Mouse (Mus musculus) hindbrain, embryonic 14.5 days (tissue): Measurements from ENCODE around the gene Pccb. TPM values are rescaled to one million over a fixed set of nuclear protein-coding genes. Genes with fewer than 3 reads are reported as not detected.

Source experiments
- ATAC-seq: fragments of 200-750 bp; cut with Nextera tagmentation; 2 replicates; pipeline ENCODE4 v1.8.0; 2017; ENCODE audit warnings: moderate number of reproducible peaks, mild to moderate bottlenecking, moderate TSS enrichment, moderate library complexity; ENCODE audit not compliant: low FRiP score
- DNase-seq: peaks from one replicate; pipeline ENCODE4 v3.0.0-alpha.2; 2015; ENCODE audit warnings: low spot score
- H3K27ac ChIP-seq: fragments of 300-500 bp; sonication (generic); 2 replicates; pipeline ENCODE4 v1.5.1; 2014; ENCODE audit warnings: mild to moderate bottlenecking, moderate library complexity
- H3K27me3 ChIP-seq: fragments of 300-500 bp; sonication (generic); 2 replicates; pipeline ENCODE4 v1.6.1; 2014; ENCODE audit warnings: mild to moderate bottlenecking, low read length, mixed read lengths; ENCODE audit not compliant: control insufficient read depth, insufficient read depth
- H3K36me3 ChIP-seq: fragments of 300-500 bp; sonication (generic); replicated peaks from 2 replicates; pipeline ENCODE4 v1.6.1; 2014; ENCODE audit not compliant: control insufficient read depth, insufficient read depth
- H3K4me1 ChIP-seq: fragments of 300-500 bp; sonication (generic); replicated peaks from 2 replicates; pipeline ENCODE4 v1.6.1; 2014; ENCODE audit warnings: antibody characterized with exemption, low read length, mixed read lengths; ENCODE audit not compliant: control insufficient read depth, insufficient read depth
- H3K4me2 ChIP-seq: fragments of 300-500 bp; sonication (generic); replicated peaks from 2 replicates; pipeline ENCODE4 v1.6.1; 2014; ENCODE audit warnings: mild to moderate bottlenecking, moderate library complexity
- H3K4me3 ChIP-seq: fragments of 300-500 bp; sonication (generic); replicated peaks from 2 replicates; pipeline ENCODE4 v1.5.1; 2014; ENCODE audit warnings: mild to moderate bottlenecking, low read length
- H3K9ac ChIP-seq: fragments of 300-500 bp; sonication (generic); 2 replicates; pipeline ENCODE4 v1.6.1; 2014
- H3K9me3 ChIP-seq: fragments of 300-500 bp; sonication (generic); 2 replicates; pipeline ENCODE4 v1.6.1; 2016; ENCODE audit warnings: low read length; ENCODE audit not compliant: control insufficient read depth
- WGBS: fragments of 180-500 bp; shearing (Covaris S2); extraction: QIAGEN DNeasy Blood & Tissue Kit; methylation state at CpG from one replicate; pipeline ENCODE4 v1.1.7; 2014; 5-methylcytosine and 5-hydroxymethylcytosine counted together
- polyA plus RNA-seq: library from polyadenylated mRNA; unstranded; fragments of >200 nt; fragmentation: Nextera tagmentation; extraction: Ambion mirVana; gene quantifications from 2 replicates; pipeline ENCODE4 v1.2.1, GENCODE M21; 2014

The Pccb gene
- polyA plus RNA-seq, 1 experiment from 2014 or later = 24.9 TPM

DNA sequence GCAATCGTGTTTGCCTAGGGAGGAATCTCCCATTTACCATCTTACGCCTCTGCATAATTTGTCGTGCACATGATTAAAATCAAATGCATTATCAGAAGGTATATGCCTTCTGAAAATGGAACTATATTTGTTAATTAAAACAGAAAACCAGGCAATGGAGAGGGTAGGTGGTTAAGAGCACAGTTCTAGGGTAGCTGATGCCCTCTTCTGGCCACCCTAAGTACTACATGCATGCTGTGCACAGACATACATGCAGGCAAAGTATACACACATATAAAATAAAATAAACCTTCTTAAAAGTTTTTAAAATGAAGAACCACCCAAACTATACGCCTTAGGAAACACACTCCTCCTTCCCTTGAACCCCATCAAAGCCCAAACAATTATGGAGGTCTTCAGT is 32.6 kb downstream of the Pccb start:
- H3K9ac ChIP-seq = no peak overlapping the region
- H3K36me3 ChIP-seq = peaks cover 11% of the 10 kb centered on the region
- ATAC-seq (no peak), DNase-seq (no peak)
- no peak overlapping the region for H3K27ac ChIP-seq
- no peaks in the 10 kb centered on the region for H3K4me1 ChIP-seq
- no peaks in the 10 kb centered on the region for H3K27me3 ChIP-seq
- H3K4me3 ChIP-seq = no peak overlapping the region
- H3K9me3 ChIP-seq = no peaks in the 10 kb centered on the region
- WGBS = 92% methylated on average over 4 of the region's 4 CpGs
- H3K4me2 ChIP-seq = no peak overlapping the region

- Histone ChIP-seq H3K4me1 (no peaks in the 10 kb centered on the region), H3K4me3 (no peak overlapping the region), H3K4me2 (no peak overlapping the region), H3K27ac (no peak overlapping the region), H3K36me3 (peaks cover 38% of the 10 kb centered on the region), H3K9ac (no peak overlapping the region), H3K27me3 (no peaks in the 10 kb centered on the region), H3K9me3 (no peaks in the 10 kb centered on the region)
- 98% methylated on average over 2 of the region's 2 CpGs for WGBS
- ATAC-seq (no peak), DNase-seq (no peak)
Measured at GRCm38 (mm10) chr9:100997138-100997537, 37.6 kb downstream of the Pccb start.

- no peaks in the 10 kb centered on the region for H3K27me3 ChIP-seq
- DNase-seq (no peak), ATAC-seq (no peak)
- WGBS = 94% methylated on average over 4 of the region's 4 CpGs
- no peaks in the 10 kb centered on the region for H3K4me1 ChIP-seq
- no peak overlapping the region for H3K27ac ChIP-seq
- H3K9me3 ChIP-seq = no peaks in the 10 kb centered on the region
- no peak overlapping the region for H3K4me2 ChIP-seq
- no peak overlapping the region for H3K4me3 ChIP-seq
- H3K9ac ChIP-seq = no peak overlapping the region
- peaks cover 36% of the 10 kb centered on the region for H3K36me3 ChIP-seq
Measured at GRCm38 (mm10) chr9:100993937-100994336, 40.8 kb downstream of the Pccb start.

GRCm38 (mm10) chr9:100992191-100992590 is 42.5 kb downstream of the Pccb start:
- Histone ChIP-seq H3K36me3 (peaks cover 29% of the 10 kb centered on the region), H3K27me3 (no peaks in the 10 kb centered on the region), H3K9me3 (no peaks in the 10 kb centered on the region), H3K4me3 (no peak overlapping the region), H3K4me1 (no peaks in the 10 kb centered on the region), H3K9ac (no peak overlapping the region), H3K4me2 (no peak overlapping the region), H3K27ac (no peak overlapping the region)
- ATAC-seq (no peak), DNase-seq (no peak)
- WGBS = 81% methylated on average over 2 of the region's 2 CpGs

- Histone ChIP-seq H3K36me3 (peaks cover 29% of the 10 kb centered on the region), H3K4me1 (no peaks in the 10 kb centered on the region), H3K4me3 (no peak overlapping the region), H3K9ac (no peak overlapping the region), H3K27ac (no peak overlapping the region), H3K9me3 (no peaks in the 10 kb centered on the region), H3K27me3 (no peaks in the 10 kb centered on the region), H3K4me2 (no peak overlapping the region)
- ATAC-seq (no peak), DNase-seq (no peak)
- WGBS = 94% methylated on average over 2 of the region's 2 CpGs
Measured at GRCm38 (mm10) chr9:100991321-100991720, 43.4 kb downstream of the Pccb start.

DNA sequence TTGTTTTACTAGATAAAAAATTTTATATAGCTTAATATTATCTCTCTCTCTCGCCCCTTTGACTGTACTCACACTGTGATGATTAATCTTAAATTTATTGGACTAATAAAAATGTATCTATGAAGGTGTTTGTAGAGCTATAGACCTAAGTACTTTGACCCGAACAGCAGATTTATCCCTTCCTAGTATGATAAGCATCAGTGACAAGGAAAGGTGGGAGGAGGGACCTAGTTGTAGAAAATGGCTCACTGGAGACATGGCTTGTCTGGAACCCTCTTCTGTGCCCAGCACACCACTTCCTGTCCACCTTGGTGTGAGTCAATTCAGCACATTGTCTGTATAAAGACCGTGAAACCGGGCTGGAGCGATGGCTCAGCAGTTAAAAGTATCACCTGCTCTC is 44.1 kb downstream of the Pccb start:
- peaks cover 33% of the 10 kb centered on the region for H3K36me3 ChIP-seq
- DNase-seq (no peak), ATAC-seq (no peak)
- 92% methylated on average over 5 of the region's 5 CpGs for WGBS
- no peaks in the 10 kb centered on the region for H3K9me3 ChIP-seq
- H3K27me3 ChIP-seq = no peaks in the 10 kb centered on the region
- no peak overlapping the region for H3K4me2 ChIP-seq
- H3K9ac ChIP-seq = no peak overlapping the region
- no peaks in the 10 kb centered on the region for H3K4me1 ChIP-seq
- H3K27ac ChIP-seq = no peak overlapping the region
- no peak overlapping the region for H3K4me3 ChIP-seq

- no peak overlapping the region for H3K9ac ChIP-seq
- DNase-seq = no peak
Measured at GRCm38 (mm10) chr9:100987850-100988249, 46.8 kb downstream of the Pccb start.

DNA sequence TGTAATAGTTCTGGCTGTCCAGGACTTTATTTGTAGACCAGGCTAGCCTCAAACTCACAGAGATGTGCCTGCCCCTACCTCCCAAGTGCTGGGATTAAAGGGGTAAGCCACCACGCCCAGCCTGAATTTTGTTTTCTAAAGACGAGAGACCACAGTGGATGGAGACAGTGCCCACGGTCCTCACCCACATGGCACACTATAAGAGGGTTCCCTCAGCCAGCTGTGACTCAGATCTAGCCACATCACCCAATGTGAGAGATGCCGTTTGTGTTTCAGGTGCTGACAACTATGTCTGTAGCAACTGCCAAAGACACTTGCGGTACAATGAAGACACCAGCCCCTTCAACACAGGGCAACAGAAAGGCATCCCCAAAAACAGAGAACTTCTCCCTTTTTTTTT is 47.7 kb downstream of the Pccb start:
- Histone ChIP-seq H3K4me3 (no peak overlapping the region), H3K4me2 (no peak overlapping the region), H3K27ac (no peak overlapping the region), H3K36me3 (peaks cover 28% of the 10 kb centered on the region), H3K9me3 (no peaks in the 10 kb centered on the region), H3K4me1 (no peaks in the 10 kb centered on the region), H3K27me3 (no peaks in the 10 kb centered on the region), H3K9ac (no peak overlapping the region)
- no peak for ATAC-seq
- WGBS = 97% methylated on average over 5 of the region's 5 CpGs
- DNase-seq = no peak

More at GRCm38 (mm10) chr9:100987850-100988249, 46.8 kb downstream of the Pccb start:
- H3K4me1 ChIP-seq = no peaks in the 10 kb centered on the region
- H3K4me2 ChIP-seq = no peak overlapping the region
- H3K27me3 ChIP-seq = no peaks in the 10 kb centered on the region
- H3K36me3 ChIP-seq = peaks cover 33% of the 10 kb centered on the region
- no peaks in the 10 kb centered on the region for H3K9me3 ChIP-seq
- no peak overlapping the region for H3K27ac ChIP-seq
- ATAC-seq = no peak
- WGBS = 92% methylated on average over 3 of the region's 3 CpGs
- H3K4me3 ChIP-seq = no peak overlapping the region

DNA sequence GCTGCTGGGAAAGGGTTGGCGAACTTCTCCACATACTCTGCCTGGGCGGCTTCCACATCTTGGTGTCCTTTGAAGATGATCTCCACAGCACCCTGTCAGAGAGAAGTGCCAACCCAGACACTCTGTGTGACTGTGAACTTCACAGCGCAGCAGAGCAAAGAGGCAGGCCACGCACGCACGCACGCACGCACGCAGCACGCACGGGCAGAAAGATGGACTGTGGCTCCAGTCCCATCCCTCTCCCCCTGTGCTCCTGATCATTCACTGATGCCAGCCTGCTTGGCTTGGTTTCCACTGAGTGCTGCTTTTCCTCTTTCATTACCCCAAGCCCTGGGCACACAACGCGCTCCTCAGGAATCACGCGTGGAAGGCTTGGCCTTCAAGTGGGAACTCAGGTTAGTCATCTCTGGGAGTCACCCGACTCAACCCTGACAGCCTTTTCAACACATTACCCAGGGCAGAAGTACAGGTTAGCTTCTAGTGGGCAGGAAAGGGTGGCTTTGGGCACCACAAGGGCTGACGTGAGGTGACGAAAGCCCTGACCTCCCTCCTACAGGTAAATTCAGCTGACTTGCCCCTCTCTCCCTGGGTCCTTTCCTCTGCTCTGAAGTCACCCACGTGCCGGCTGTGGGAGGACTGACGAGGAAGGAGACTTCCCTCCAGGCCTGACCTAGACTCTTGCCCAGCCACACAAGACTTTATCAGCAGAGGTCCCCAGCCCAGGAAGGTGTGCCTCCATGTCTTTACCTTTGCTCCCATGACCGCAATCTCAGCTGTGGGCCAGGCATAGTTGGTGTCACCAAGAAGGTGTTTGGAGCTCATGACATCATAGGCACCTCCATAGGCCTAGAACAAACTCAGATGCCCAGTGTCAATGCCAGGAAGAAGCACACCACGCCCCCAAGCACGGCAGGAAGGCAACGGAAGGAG is 50.1 kb downstream of the Pccb start:
- Histone ChIP-seq H3K4me1 (no peaks in the 10 kb centered on the region), H3K4me2 (no peak overlapping the region), H3K9ac (no peak overlapping the region), H3K27me3 (no peaks in the 10 kb centered on the region), H3K36me3 (peaks cover 27% of the 10 kb centered on the region), H3K4me3 (no peak overlapping the region), H3K27ac (no peak overlapping the region), H3K9me3 (no peaks in the 10 kb centered on the region)
- DNase-seq (no peak), ATAC-seq (no peak)
- WGBS = 97% methylated on average over 25 of the region's 25 CpGs
